Mouse (Mus musculus) testis, adult 2 months (tissue): ENCODE measurements around the gene Nepn.

ENCODE experiments used
- CTCF ChIP-seq: fragments of 200-500 bp; IDR thresholded peaks from 2 replicates; pipeline ENCODE4 v1.5.1; 2012; ENCODE audit warnings: low read depth, mild to moderate bottlenecking, inconsistent platforms, low read length, moderate library complexity; ENCODE audit not compliant: control insufficient read depth, insufficient read depth, insufficient replicate concordance
- POLR2A ChIP-seq: fragments of 200-500 bp; IDR thresholded peaks from 2 replicates; pipeline ENCODE4 v1.6.1; 2012; ENCODE audit warnings: low read depth, mild to moderate bottlenecking, inconsistent platforms, low read length, moderate library complexity; ENCODE audit not compliant: control insufficient read depth

DNA sequence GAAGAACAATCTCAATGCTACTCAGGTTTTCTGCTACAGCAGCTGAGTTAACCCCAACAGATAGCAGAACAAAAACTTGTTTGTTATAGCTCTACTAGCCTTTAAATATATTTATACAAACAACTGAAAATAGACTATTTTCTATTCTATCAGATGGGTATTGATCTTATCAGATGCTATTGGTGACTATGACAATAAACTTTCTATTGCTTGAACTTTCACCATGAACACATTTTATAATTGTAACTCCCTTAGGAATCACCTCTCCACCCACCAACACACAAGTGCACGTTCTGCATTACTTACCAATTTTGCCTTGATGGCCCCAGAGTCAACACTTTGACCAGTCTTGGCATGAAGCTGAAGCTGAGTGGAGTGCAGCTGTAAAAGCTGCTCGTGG is 30.3 kb upstream of the Nepn start, which contains the start of gene Gm26741:
- TF ChIP-seq CTCF (no peak), POLR2A (no peak)
